Mouse (Mus musculus) liver, postnatal 0 days (tissue): ENCODE data around the gene Cstf3. TPM values are rescaled to one million over a fixed set of nuclear protein-coding genes. Genes with fewer than 3 reads are reported as not detected.

ENCODE experiments used
- ATAC-seq: fragments of 200-750 bp; cut with Nextera tagmentation; 2 replicates; pipeline ENCODE4 v1.8.0; 2017; ENCODE audit warnings: mild to moderate bottlenecking, moderate library complexity
- DNase-seq: peaks from one replicate; pipeline ENCODE4 v3.0.0-alpha.2; 2016
- H3K27ac ChIP-seq: fragments of 300-500 bp; sonication (generic); 2 replicates; pipeline ENCODE4 v1.5.1; 2014; ENCODE audit warnings: antibody characterized with exemption, moderate library complexity, mild to moderate bottlenecking, low read depth
- H3K27me3 ChIP-seq: fragments of 300-500 bp; sonication (generic); 2 replicates; pipeline ENCODE4 v1.6.1; 2014; ENCODE audit warnings: low read length, control low read depth, mixed read lengths; ENCODE audit not compliant: insufficient read depth
- H3K36me3 ChIP-seq: fragments of 300-500 bp; sonication (generic); replicated peaks from 2 replicates; pipeline ENCODE4 v1.6.1; 2014; ENCODE audit warnings: mild to moderate bottlenecking, control low read depth, low read length, moderate library complexity, mixed read lengths; ENCODE audit not compliant: insufficient read depth
- H3K4me1 ChIP-seq: fragments of 300-500 bp; sonication (generic); 2 replicates; pipeline ENCODE4 v1.6.1; 2014; ENCODE audit warnings: antibody characterized with exemption, mild to moderate bottlenecking, control low read depth; ENCODE audit not compliant: insufficient read depth
- H3K4me2 ChIP-seq: fragments of 300-500 bp; sonication (generic); 2 replicates; pipeline ENCODE4 v1.6.1; 2014; ENCODE audit warnings: low read depth, mild to moderate bottlenecking, low read length, moderate library complexity, mixed read lengths
- H3K4me3 ChIP-seq: fragments of 300-500 bp; sonication (generic); 2 replicates; pipeline ENCODE4 v1.5.1; 2014; ENCODE audit warnings: low read depth, low read length
- H3K9ac ChIP-seq: fragments of 300-500 bp; sonication (generic); replicated peaks from 2 replicates; pipeline ENCODE4 v1.6.1; 2014; ENCODE audit warnings: mild to moderate bottlenecking, moderate library complexity
- H3K9me3 ChIP-seq: fragments of 300-500 bp; sonication (generic); 2 replicates; pipeline ENCODE4 v1.6.1; 2016; ENCODE audit warnings: mild to moderate bottlenecking, control low read depth, low read length, mixed read lengths
- CTCF ChIP-seq: sonication (generic); IDR thresholded peaks from 2 replicates; pipeline ENCODE4 v1.5.1; 2016; ENCODE audit warnings: antibody characterized with exemption, low read depth
- EP300 ChIP-seq: IDR thresholded peaks from 2 replicates; pipeline ENCODE4 v1.6.1; 2016; ENCODE audit warnings: antibody characterized with exemption, low read depth, mild to moderate bottlenecking
- WGBS: fragments of 180-500 bp; shearing (Covaris S2); extraction: QIAGEN DNeasy Blood & Tissue Kit; methylation state at CpG from one replicate; pipeline ENCODE4 v1.1.7; 2014; ENCODE audit not compliant: insufficient replicate concordance; 5-methylcytosine and 5-hydroxymethylcytosine counted together
- polyA plus RNA-seq: library from polyadenylated mRNA; unstranded; fragments of >200 nt; fragmentation: Nextera tagmentation; extraction: Ambion mirVana; gene quantifications from 2 replicates; pipeline ENCODE4 v1.2.1, GENCODE M21; 2015

The Cstf3 gene
- polyA plus RNA-seq, 1 experiment from 2014 or later = 23.0 TPM

DNA sequence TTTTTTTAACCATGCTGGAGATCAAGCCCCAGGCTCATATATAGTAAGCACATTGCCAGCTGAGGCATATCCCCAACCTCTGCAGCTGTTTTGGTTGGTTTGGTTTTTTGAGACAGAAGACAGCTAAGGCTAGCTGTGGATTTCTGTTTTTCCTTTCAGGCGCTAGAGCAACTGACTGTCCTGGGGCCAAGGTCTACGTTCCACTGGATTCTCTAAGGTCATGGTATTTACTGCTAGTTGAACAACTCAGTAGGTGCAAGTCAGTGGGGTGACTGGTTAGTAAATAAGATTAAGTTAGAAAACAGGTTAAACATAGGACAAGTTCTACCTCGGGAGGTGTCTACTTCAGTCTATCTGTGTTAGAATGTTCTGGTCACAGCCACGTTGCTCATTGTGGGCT lies 94.4 kb downstream of the Cstf3 start:
- 66% methylated on average over 4 of the region's 4 CpGs for WGBS
- peak overlapping the region; percentile 53; the same call in 1 of the 2 replicates for H3K4me2 ChIP-seq

DNA sequence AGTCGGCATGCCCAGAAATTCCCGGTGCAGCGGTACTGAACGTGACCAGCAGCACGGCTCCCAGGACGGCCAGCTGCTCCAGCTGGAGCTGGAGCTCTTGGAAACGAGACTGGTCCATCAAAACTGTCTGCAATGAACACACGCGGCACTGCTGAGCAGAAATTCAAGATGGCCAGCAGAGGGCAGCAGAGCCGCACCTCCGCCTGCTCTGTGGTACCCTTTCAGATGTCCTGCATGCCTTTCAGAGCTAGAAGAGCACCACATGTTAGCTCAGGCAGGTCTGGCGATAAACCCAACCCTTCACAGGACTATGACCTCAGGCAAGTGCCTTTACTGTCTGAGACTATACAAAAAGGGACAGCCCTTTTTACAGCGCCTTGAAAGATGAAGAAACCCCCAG lies 95.1 kb downstream of the Cstf3 start:
- H3K4me3 ChIP-seq = no peak overlapping the region
- peak; percentile 85 for DNase-seq

More for the DNA sequence above, 94.4 kb downstream of the Cstf3 start:
- H3K4me3 ChIP-seq = no peak overlapping the region
- DNase-seq = no peak
- peaks cover 8% of the 10 kb centered on the region for H3K4me1 ChIP-seq
- no peaks in the 10 kb centered on the region; the same call in 1 of the 2 replicates for H3K36me3 ChIP-seq
- no peak overlapping the region for H3K9ac ChIP-seq
- H3K27me3 ChIP-seq = no peaks in the 10 kb centered on the region
- H3K9me3 ChIP-seq = no peaks in the 10 kb centered on the region
- no peak overlapping the region for H3K27ac ChIP-seq
- no peak for TF ChIP-seq CTCF
- no peak for TF ChIP-seq EP300
- ATAC-seq = no peak

GRCm38 (mm10) chr2:104687261-104687660 lies 96.9 kb downstream of the Cstf3 start:
- Histone ChIP-seq H3K4me3 (no peak overlapping the region), H3K4me1 (peaks cover 8% of the 10 kb centered on the region), H3K27me3 (no peaks in the 10 kb centered on the region), H3K36me3 (no peaks in the 10 kb centered on the region; the same call in 1 of the 2 replicates), H3K27ac (no peak overlapping the region), H3K9me3 (no peaks in the 10 kb centered on the region), H3K4me2 (no peak overlapping the region), H3K9ac (no peak overlapping the region)
- DNase-seq (no peak), ATAC-seq (no peak)
- no peak for TF ChIP-seq EP300
- no peak for TF ChIP-seq CTCF
- 26% methylated on average over 3 of the region's 3 CpGs for WGBS

More for the DNA sequence above, 95.1 kb downstream of the Cstf3 start:
- Histone ChIP-seq H3K36me3 (no peaks in the 10 kb centered on the region; the same call in 1 of the 2 replicates), H3K27me3 (no peaks in the 10 kb centered on the region), H3K9me3 (no peaks in the 10 kb centered on the region), H3K4me1 (peaks cover 8% of the 10 kb centered on the region), H3K27ac (no peak overlapping the region), H3K9ac (no peak overlapping the region), H3K4me2 (peak overlapping the region; percentile 53)
- peak; percentile 76 for ATAC-seq
- peak; percentile 97 for TF ChIP-seq CTCF
- TF ChIP-seq EP300 = no peak
- 5% methylated on average over 13 of the region's 13 CpGs for WGBS

- TF ChIP-seq CTCF (no peak), EP300 (no peak)
- Histone ChIP-seq H3K36me3 (no peaks in the 10 kb centered on the region; the same call in 1 of the 2 replicates), H3K27ac (peak overlapping the region; percentile 80), H3K4me1 (peaks cover 8% of the 10 kb centered on the region), H3K9me3 (no peaks in the 10 kb centered on the region), H3K9ac (no peak overlapping the region), H3K27me3 (no peaks in the 10 kb centered on the region), H3K4me2 (no peak overlapping the region), H3K4me3 (no peak overlapping the region)
- ATAC-seq (peak; percentile 87), DNase-seq (peak; percentile 53)
- 48% methylated on average over 3 of the region's 3 CpGs for WGBS
Observed at GRCm38 (mm10) chr2:104688321-104688720, 98.0 kb downstream of the Cstf3 start.

DNA sequence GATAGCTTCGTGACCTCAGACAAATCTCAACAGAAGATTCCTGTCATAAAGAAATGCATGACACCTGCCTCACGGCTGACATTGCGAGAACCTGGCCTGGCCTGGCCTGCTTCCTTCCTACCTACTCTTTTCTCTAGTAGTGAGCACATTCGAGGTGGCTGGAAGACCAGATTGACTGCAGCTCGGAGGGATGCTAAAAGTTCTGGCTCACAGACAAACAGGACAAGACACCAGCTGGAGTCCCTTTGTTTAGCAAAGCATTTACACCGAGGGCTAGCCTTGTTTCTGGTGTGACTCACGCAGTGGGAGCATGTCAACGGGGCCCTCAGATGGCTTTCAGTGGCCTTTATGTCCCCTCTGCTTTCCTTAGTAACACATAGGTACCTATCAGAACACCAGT lies 98.4 kb downstream of the Cstf3 start:
- H3K36me3 ChIP-seq = no peaks in the 10 kb centered on the region
- ATAC-seq = peak; percentile 24; the same call in 1 of the 2 replicates
- peaks cover 8% of the 10 kb centered on the region for H3K4me1 ChIP-seq
- no peak overlapping the region for H3K4me2 ChIP-seq
- no peak for TF ChIP-seq EP300
- no peak for TF ChIP-seq CTCF
- no peaks in the 10 kb centered on the region for H3K27me3 ChIP-seq
- no peaks in the 10 kb centered on the region for H3K9me3 ChIP-seq
- H3K4me3 ChIP-seq = no peak overlapping the region
- no peak for DNase-seq
- WGBS = 57% methylated on average over 8 of the region's 8 CpGs
- no peak overlapping the region for H3K9ac ChIP-seq
- peak overlapping the region; percentile 80 for H3K27ac ChIP-seq

DNA sequence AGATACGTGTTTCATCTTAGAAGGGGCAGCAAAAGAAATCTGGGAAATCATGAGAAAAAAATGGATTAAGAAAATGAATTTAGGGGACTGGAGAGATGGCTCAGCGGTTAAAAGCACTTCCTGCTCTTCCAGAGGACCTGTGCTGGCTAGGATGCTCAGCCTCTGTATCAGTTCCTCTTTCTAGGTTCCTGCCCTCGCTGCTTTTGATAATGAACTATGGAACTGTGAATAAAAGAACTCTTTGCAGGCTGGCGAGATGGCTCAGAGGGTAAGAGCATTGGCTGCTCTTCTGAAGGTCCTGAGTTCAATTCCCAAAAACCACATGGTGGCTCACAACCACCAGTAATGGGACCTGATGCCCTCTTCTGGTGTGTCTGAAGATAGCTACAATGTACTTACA lies 100.4 kb downstream of the Cstf3 start:
- no peak overlapping the region for H3K27ac ChIP-seq
- no peak overlapping the region for H3K9ac ChIP-seq
- WGBS = 37% methylated on average over 4 of the region's 4 CpGs
- H3K27me3 ChIP-seq = no peaks in the 10 kb centered on the region
- H3K4me3 ChIP-seq = no peak overlapping the region
- no peak for DNase-seq
- no peak overlapping the region for H3K4me2 ChIP-seq
- no peak for TF ChIP-seq CTCF
- TF ChIP-seq EP300 = no peak
- H3K4me1 ChIP-seq = peaks cover 8% of the 10 kb centered on the region
- H3K36me3 ChIP-seq = no peaks in the 10 kb centered on the region
- no peaks in the 10 kb centered on the region for H3K9me3 ChIP-seq
- ATAC-seq = no peak
